Mouse (Mus musculus) cerebellum, adult 2 months (tissue): ENCODE measurements around the gene Pde2a.

Experiments
- CTCF ChIP-seq: fragments of 200-500 bp; IDR thresholded peaks from 2 replicates; pipeline ENCODE4 v1.5.1; 2011; ENCODE audit warnings: low read depth, mild to moderate bottlenecking, control low read depth, low read length, moderate library complexity, borderline replicate concordance; ENCODE audit not compliant: insufficient read depth
- POLR2A ChIP-seq: fragments of 200-500 bp; IDR thresholded peaks from 2 replicates; pipeline ENCODE4 v1.6.1; 2011; ENCODE audit warnings: low read length, control low read depth, borderline replicate concordance; ENCODE audit not compliant: insufficient read depth

- TF ChIP-seq CTCF, result no peak
- TF ChIP-seq POLR2A, result no peak
These were observed 32.2 kb downstream of the Pde2a start for GRCm38 (mm10) chr7:101453725-101454124.
